Mouse (Mus musculus) neural tube, embryonic 11.5 days (tissue): Measurements from ENCODE around the gene Fam110a. TPM values are rescaled to one million over a fixed set of nuclear protein-coding genes. Genes with fewer than 3 reads are reported as not detected.
A peak's percentile ranks its signal among the peaks of the same experiment; 100 is the strongest.

Experiments used
- ATAC-seq: fragments of 200-750 bp; cut with Nextera tagmentation; 2 replicates; pipeline ENCODE4 v1.8.0; 2017; ENCODE audit warnings: moderate number of reproducible peaks, mild to moderate bottlenecking, moderate TSS enrichment, moderate library complexity; ENCODE audit not compliant: insufficient read depth, low FRiP score, low TSS enrichment
- DNase-seq: peaks from one replicate; pipeline ENCODE4 v3.0.0-alpha.2; 2015; ENCODE audit warnings: low spot score
- H3K27ac ChIP-seq: fragments of 300-500 bp; sonication (generic); 2 replicates; pipeline ENCODE4 v1.5.1; 2014; ENCODE audit warnings: low read depth, mild to moderate bottlenecking, low read length
- H3K27me3 ChIP-seq: fragments of 300-500 bp; sonication (generic); 2 replicates; pipeline ENCODE4 v1.6.1; 2014; ENCODE audit warnings: mild to moderate bottlenecking, low read length, mixed read lengths; ENCODE audit not compliant: control insufficient read depth, insufficient read depth
- H3K36me3 ChIP-seq: fragments of 300-500 bp; sonication (generic); 2 replicates; pipeline ENCODE4 v1.6.1; 2014; ENCODE audit warnings: mild to moderate bottlenecking, low read length, moderate library complexity, mixed read lengths; ENCODE audit not compliant: control insufficient read depth, insufficient read depth
- H3K4me1 ChIP-seq: fragments of 300-500 bp; sonication (generic); 2 replicates; pipeline ENCODE4 v1.6.1; 2014; ENCODE audit warnings: low read length, mixed read lengths; ENCODE audit not compliant: control insufficient read depth, insufficient read depth
- H3K4me2 ChIP-seq: fragments of 300-500 bp; sonication (generic); 2 replicates; pipeline ENCODE4 v1.6.1; 2014; ENCODE audit warnings: low read depth, mild to moderate bottlenecking, moderate library complexity
- H3K4me3 ChIP-seq: fragments of 300-500 bp; sonication (generic); 2 replicates; pipeline ENCODE4 v1.5.1; 2014; ENCODE audit warnings: low read depth, low read length
- H3K9ac ChIP-seq: fragments of 300-500 bp; sonication (generic); 2 replicates; pipeline ENCODE4 v1.6.1; 2014; ENCODE audit warnings: mild to moderate bottlenecking, low read length
- H3K9me3 ChIP-seq: fragments of 300-500 bp; sonication (generic); 2 replicates; pipeline ENCODE4 v1.6.1; 2016; ENCODE audit warnings: low read length; ENCODE audit not compliant: control insufficient read depth
- WGBS: fragments of 180-500 bp; shearing (Covaris S2); extraction: QIAGEN DNeasy Blood & Tissue Kit; methylation state at CpG from one replicate; pipeline ENCODE4 v1.1.7; 2014; 5-methylcytosine and 5-hydroxymethylcytosine counted together
- polyA plus RNA-seq: library from polyadenylated mRNA; unstranded; fragments of >200 nt; fragmentation: Nextera tagmentation; extraction: Ambion mirVana; gene quantifications from 2 replicates; pipeline ENCODE4 v1.2.1, GENCODE M21; 2014

Fam110a gene
- polyA plus RNA-seq, 1 experiment from 2014 or later, result 92.9 TPM

DNA sequence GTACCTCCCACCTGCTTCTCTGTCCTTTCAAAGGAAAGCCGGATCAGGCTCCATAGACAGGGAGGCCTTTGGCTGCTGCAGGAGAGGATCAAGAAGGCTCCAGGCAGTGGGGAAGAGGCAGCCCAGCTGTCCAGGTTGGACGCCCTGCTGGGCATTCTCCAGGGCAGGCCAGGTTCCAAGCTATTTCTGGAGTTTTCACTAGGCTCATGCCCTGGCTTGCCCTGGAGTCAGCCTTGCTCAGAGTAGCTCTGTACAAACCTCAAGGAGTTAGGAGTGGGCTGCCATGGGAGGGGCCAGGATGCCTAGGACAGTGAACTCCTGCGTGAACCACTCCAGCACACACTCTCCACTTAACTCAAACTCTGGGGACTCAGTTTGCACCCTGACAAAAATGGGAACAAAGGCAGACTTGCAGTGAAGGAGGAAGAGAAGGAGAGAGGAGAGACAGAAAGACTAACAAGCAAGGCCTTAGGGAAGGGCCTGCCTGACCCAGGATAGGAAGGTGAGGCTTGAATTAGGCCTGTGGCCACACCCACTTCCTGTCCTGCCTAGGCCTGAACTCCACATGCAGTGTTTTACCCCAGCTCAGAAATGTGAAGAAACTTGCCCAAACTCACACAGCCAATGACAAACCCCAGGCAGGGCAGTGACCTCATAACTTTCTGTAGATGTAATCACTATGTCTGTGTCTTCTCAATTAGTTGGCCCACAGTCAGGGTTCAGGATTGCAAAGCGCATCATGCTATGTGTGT lies 2.2 kb downstream of the Fam110a start:
- ATAC-seq, result no peak
- peaks cover 33% of the 10 kb centered on the region for H3K4me1 ChIP-seq

DNA sequence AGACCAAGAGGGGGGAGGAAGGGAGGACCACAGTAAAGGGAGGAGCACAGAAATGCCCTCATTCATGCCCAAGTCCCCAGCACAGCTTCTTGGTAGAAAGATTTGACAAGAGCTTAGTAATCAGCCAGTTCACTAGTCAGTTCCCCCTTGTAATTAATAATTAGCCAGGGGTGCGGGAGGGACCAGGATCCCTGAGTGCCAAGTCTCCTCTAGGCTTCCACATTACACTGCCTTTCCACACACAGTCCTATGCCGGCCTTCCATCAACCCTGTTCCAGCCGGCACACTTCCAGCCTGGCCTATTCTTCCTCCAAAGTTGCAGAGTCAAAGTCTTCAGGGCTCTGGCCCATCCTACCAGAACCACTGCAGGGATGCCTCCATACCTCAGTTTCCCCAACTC lies 4.0 kb downstream of the Fam110a start:
- no peak for ATAC-seq
- H3K27me3 ChIP-seq, result 0 out of 2 replicates have a peak, but pooled peaks cover 3% of the 10 kb centered on the region
- peaks cover 40% of the 10 kb centered on the region for H3K4me1 ChIP-seq
- H3K4me3 ChIP-seq, result no peak overlapping the region
- no peaks in the 10 kb centered on the region for H3K36me3 ChIP-seq
- H3K9ac ChIP-seq, result no peak overlapping the region
- no peak for DNase-seq
- no peaks in the 10 kb centered on the region for H3K9me3 ChIP-seq
- no peak overlapping the region for H3K27ac ChIP-seq
- H3K4me2 ChIP-seq, result no peak overlapping the region
- 93% methylated on average over 3 of the region's 3 CpGs for WGBS

More for the DNA sequence above, 2.2 kb downstream of the Fam110a start:
- 90% methylated on average over 4 of the region's 4 CpGs for whole genome bisulfite sequencing
- no peak overlapping the region for H3K4me3 ChIP-seq
- 0 out of 2 replicates have a peak, but pooled peaks cover 1% of the 10 kb centered on the region for H3K27me3 ChIP-seq
- no peaks in the 10 kb centered on the region for H3K9me3 ChIP-seq
- no peaks in the 10 kb centered on the region for H3K36me3 ChIP-seq
- DNase-seq, result no peak
- H3K9ac ChIP-seq, result no peak overlapping the region
- no peak overlapping the region for H3K27ac ChIP-seq
- no peak overlapping the region for H3K4me2 ChIP-seq

DNA sequence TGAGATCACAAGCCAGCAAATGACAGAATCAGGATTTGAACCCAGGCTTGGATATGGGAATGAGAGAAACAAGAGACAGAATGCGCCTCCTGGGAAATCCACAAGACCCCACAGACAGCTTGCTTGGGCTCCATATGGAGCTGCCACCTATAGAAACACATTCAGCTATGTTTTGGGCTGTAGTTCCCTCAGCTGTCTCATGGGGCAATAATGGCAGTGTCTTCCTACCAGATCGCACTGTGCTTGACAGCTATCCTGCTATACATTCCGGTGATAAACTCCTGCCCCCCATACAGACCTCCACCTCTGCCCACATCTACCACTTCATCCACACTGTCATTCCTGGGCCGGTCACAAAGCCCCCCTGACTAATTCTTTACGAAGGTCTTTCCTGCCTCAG lies 4.7 kb downstream of the Fam110a start:
- H3K27ac ChIP-seq, result no peak overlapping the region
- no peaks in the 10 kb centered on the region for H3K36me3 ChIP-seq
- peaks cover 40% of the 10 kb centered on the region for H3K4me1 ChIP-seq
- H3K27me3 ChIP-seq, result 0 out of 2 replicates have a peak, but pooled peaks cover 3% of the 10 kb centered on the region
- no peak overlapping the region for H3K4me3 ChIP-seq
- peak; percentile 9 for DNase-seq
- 91% methylated on average over 5 of the region's 5 CpGs for WGBS
- no peak for ATAC-seq
- H3K4me2 ChIP-seq, result no peak overlapping the region
- no peak overlapping the region for H3K9ac ChIP-seq
- H3K9me3 ChIP-seq, result no peaks in the 10 kb centered on the region

DNA sequence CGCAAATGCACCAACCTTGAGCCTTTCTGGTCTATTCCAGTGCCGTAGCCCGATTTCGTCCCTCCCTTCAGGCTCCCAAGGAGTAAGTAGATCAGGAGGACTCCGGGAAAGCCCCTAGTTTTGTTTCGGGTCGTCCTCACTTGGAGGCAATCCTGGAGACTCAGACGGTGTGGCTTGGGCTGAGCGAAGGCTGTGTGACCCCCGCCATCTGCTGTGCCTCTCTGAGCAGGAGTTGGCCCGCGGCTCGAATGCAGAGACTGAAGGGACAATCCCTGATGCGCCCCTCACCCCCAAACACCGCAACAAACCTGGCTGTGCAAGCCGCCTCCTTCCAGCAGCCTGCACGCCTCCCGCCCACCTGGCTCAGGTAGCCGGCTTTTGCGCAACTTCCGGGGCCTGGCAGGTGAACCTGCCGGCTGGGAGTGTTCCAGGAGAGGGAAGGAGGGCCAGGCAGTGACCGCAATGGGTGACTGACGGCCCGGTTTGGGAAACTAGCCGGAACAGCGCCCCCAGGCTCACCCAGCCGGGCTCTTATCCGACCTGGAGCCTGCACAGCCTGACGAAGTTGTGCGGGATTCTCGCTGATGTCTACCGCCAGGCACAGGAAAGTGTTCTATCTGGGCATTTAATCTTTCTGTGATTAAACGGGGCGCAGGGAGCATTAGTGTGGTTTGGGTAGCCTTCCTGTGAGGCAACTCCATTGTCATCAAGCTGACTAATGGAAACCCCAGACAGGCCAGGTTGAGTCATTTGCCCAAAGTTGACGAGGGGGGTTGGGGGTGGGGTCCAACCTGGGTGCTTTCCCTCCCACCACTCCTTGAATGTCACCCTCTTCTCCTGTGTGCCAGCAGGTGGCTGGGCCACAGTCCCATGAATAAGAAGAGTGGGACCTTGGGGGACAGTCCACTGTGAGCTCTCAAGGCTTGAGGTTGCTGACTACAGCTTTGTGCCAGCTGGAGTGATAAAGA lies 6.1 kb downstream of the Fam110a start:
- H3K36me3 ChIP-seq, result no peaks in the 10 kb centered on the region; the same call in 1 of the 2 replicates
- ATAC-seq (0 out of 2 replicates have a peak, but pooled peaks have one; percentile 13), DNase-seq (peak; percentile 31)
- H3K27ac ChIP-seq, result peak overlapping the region; percentile 87
- 5% methylated on average over 36 of the region's 36 CpGs for WGBS
- H3K9me3 ChIP-seq, result no peaks in the 10 kb centered on the region
- peaks cover 42% of the 10 kb centered on the region for H3K4me1 ChIP-seq
- peak overlapping the region; percentile 50 for H3K4me2 ChIP-seq
- peak overlapping the region; percentile 27 for H3K4me3 ChIP-seq
- peak overlapping the region; percentile 58 for H3K9ac ChIP-seq
- H3K27me3 ChIP-seq, result 0 out of 2 replicates have a peak, but pooled peaks cover 3% of the 10 kb centered on the region

DNA sequence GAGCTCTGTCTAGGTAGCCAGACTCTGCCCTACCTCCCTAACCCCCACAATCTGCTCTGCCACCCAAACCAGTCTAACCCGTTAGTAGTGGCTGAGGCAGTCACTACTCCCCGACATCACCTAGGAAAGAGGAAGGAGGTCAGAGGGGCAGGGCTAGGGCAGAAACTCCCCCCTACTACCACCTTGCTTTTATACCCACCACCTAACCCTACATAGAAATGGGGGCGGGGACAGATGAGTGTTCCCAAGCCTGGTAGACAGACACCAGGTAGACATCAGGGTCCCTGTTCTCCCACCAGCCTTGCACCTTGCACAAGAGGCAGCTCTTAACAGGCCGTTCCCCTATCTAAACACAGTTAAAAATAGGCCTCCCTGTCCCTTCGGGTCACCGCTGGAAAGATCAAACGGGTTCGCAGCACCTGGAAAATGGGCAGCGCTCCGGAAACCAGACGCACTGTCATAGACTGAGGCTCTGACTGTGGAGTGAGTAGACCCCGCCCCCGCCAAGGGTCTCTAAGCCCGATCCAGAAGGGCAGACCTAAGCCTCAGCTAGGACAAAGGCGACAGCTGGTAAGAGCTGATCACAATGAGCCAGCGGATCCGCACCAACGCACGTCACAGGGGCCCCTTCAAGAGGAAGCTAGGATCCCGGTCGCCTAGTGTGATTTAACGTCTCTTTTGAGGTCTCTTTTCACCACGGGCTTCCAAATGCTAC lies 7.0 kb downstream of the Fam110a start:
- H3K27me3 ChIP-seq, result 0 out of 2 replicates have a peak, but pooled peaks cover 3% of the 10 kb centered on the region
- WGBS, result 11% methylated on average over 23 of the region's 23 CpGs

DNA sequence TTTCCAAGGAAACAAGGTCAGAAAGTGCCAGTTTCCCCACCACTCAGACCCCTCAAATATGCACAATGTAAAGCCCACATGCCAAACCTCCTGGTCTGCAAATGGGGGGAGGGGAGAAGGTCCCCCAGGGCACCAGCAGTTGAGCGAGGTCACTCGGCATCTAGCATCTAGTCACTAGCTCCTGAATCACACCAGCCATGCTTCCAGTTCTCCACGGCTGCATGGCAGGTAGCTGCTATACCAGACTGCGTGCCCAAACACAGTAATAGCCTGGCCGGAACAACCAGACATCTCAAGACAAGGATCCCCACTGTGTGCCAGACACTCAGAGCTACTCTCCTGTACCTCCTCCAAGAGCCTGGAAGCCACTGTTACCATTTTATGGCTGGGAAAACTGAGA lies 8.3 kb downstream of the Fam110a start:
- DNase-seq, result no peak
- H3K4me1 ChIP-seq, result peaks cover 33% of the 10 kb centered on the region
- no peak overlapping the region for H3K27ac ChIP-seq
- H3K27me3 ChIP-seq, result 0 out of 2 replicates have a peak, but pooled peaks cover 3% of the 10 kb centered on the region
- no peak overlapping the region for H3K4me2 ChIP-seq
- no peaks in the 10 kb centered on the region for H3K9me3 ChIP-seq
- no peaks in the 10 kb centered on the region; the same call in 1 of the 2 replicates for H3K36me3 ChIP-seq
- ATAC-seq, result no peak
- no peak overlapping the region for H3K9ac ChIP-seq
- 88% methylated on average over 5 of the region's 5 CpGs for WGBS
- no peak overlapping the region for H3K4me3 ChIP-seq

More for the DNA sequence above, 7.0 kb downstream of the Fam110a start:
- peaks cover 38% of the 10 kb centered on the region for H3K4me1 ChIP-seq
- no peaks in the 10 kb centered on the region for H3K9me3 ChIP-seq
- H3K27ac ChIP-seq, result peak overlapping the region; percentile 87
- H3K9ac ChIP-seq, result peak overlapping the region; percentile 58
- H3K4me3 ChIP-seq, result peak overlapping the region; percentile 27
- DNase-seq (peak; percentile 81), ATAC-seq (peak; percentile 81)
- H3K4me2 ChIP-seq, result peak overlapping the region; percentile 50
- no peaks in the 10 kb centered on the region; the same call in 1 of the 2 replicates for H3K36me3 ChIP-seq

DNA sequence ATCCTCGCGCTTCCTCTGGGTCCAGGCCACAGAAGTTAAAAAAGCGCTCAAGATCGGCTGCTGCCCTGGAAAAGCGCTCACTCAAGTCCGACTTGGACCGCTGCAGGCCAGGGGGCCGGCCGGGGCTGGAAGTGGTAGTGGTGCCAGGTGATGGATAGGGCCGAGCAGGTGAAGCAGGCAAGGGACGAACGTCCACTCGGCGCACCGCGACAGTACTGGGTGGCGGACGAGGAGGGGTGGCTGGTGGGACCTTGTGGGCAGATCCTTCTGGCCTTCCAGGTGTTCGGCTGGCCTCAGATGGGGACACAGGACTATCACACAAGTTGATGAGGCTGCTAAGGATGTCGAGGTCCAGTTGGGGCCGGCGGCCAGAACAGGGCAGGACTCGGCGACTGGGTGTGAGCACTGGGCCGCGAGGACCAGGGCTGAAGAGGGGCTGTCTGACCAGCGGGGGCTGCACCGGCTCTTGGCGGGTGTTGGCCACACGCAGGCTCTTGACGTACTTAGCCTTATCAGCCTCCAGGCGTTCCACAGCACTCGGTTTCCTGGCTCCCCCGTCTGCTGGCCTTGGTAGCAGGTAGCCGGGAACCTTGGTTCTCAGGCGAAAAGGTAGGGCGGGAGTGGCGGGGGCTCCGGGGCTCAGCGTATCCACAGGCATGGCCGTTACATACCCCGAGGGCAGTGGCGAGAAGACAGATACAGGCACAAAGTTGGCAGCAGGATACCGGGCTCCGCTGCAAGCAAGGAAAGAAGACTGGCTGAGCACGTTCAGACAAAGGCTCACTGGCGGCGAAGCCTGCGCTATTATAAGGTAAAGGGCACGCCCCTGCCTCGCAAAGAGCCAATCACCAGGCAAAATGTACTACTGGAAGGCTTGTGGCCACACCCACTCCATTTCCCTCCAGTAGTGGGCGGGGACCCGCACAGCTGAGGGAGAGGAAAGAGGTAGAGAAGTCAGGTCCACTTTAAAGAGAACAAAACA lies 9.5 kb downstream of the Fam110a start:
- Histone ChIP-seq H3K27ac (peak overlapping the region; percentile 82), H3K4me3 (peak overlapping the region; percentile 40), H3K4me1 (peaks cover 35% of the 10 kb centered on the region), H3K9ac (peak overlapping the region; percentile 76), H3K27me3 (0 out of 2 replicates have a peak, but pooled peaks cover 3% of the 10 kb centered on the region), H3K4me2 (peak overlapping the region; percentile 65), H3K9me3 (no peaks in the 10 kb centered on the region), H3K36me3 (no peaks in the 10 kb centered on the region; the same call in 1 of the 2 replicates)
- DNase-seq, result peak; percentile 92
- ATAC-seq, result peak; percentile 80
- WGBS, result 53% methylated on average over 53 of the region's 53 CpGs
